Mouse (Mus musculus) thymus, postnatal 36 days (tissue): Measurements from ENCODE around the gene Slc17a9.
A peak's percentile ranks its signal among the peaks of the same experiment; 100 is the strongest.

Experiments
- DNase-seq, 2 experiments: peaks; one replicate each; pipeline ENCODE4 v3.0.0; 2022; ENCODE audit warnings: mixed read lengths in 2 of 2

Slc17a9 gene

DNA sequence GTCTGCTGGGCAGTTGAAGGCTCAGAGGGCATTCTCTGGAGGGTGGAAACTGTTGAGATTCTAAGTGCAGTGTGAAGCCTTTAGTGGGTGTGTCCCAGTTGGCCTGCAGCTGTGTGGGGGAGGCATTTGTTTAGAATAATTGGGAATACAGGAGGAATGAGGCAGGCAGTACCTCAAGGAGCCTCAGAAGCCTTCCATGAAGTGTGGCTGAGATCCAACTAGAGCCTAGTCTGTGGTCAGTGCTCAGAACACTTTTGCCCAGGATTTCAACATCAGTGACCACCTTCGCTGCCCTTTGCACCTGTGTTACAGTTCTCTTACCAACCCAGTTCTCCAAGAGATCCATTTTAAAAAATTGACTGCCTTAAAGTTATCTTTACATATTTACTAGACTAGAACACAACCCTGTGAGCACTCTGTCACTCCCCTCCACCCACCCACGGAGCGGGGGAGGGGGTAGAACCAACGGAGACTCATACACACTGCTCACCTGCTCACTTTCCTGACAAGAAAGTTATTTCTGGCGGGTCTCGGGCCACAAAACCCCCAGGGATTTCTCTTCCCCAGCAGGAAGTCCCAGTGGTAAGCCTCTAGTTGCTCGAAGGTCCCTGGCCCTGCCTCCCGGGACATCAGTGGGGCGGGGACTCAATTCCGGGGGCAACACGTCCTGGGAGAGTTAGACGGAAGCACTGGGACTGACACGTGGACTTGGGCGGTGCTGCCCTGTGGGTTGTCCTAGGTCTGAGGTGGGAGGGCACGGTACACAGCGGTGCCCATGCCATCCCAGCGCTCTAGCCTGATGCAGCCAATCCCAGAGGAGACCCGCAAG is at the start of gene Slc17a9:
TSS of gene Slc17a9 (plus strand) at position 679 of the 829 bp plus-strand sequence.
- peak; percentile 51 to 67 for DNase-seq

DNA sequence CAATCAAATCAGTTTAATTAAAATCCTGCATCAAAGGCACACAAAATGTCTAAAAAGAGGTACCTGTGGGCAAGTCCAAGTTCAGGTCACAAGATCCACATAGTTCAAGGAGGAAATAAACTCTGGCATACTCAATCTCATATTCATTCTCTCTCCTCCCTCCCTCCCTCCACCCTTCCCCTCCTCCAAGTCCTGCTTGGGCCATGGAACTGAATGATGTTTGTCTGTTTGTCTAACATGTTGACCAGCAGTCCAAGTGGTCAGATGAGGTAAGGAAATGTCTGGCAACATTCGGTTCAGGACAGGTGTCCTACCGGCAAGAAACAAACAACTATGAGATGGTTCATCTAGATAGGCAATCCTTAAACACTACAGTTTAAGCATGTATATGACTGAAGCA is 48.4 kb upstream of the Slc17a9 start:
- DNase-seq, result no peak

DNA sequence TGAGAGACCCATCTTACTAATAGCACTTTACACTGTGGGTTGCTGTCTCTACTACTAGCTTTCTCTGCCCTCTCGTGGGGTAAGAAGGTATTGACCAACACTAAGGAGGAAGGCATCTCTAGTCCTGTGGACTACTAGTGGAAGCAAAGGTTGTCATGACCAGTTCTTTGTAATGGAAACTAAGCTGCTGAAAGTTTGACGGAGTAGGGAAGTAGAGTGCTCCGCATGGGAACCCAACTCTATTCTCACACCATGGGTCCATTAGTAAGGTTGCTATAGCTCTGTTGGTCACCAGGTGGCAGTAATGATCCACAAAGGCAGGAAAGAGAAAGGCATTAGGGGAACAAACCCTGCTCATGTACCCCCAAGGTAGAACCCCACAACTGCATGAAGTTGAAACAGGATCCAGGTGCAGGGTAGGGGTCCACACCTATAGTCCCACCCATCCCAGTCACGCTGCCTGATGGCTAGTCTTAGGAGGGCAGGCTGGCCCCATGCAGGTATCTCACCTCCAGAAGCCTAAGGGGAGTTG is 46.4 kb upstream of the Slc17a9 start:
- DNase-seq, result peak; percentile 56 to 64

DNA sequence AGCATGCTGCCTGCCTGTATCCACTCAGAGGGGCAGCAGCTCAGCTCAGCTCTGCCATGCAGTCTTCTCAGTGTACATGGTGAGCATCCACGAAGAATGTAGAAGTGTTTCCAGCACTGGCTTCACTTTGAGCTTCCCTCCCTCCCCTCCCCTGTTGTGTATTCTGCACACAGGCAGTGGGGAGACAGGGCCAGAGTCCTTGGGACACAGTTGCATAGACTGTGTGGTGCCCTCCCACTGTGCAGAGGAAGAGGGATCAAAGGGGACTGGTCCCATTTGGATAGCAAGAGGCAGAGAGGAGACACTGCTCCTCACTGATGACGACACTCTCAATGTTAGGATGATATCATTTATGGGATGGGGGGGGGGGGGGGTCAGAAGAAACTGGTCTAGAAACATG is 43.8 kb upstream of the Slc17a9 start:
- DNase-seq, result no peak

DNA sequence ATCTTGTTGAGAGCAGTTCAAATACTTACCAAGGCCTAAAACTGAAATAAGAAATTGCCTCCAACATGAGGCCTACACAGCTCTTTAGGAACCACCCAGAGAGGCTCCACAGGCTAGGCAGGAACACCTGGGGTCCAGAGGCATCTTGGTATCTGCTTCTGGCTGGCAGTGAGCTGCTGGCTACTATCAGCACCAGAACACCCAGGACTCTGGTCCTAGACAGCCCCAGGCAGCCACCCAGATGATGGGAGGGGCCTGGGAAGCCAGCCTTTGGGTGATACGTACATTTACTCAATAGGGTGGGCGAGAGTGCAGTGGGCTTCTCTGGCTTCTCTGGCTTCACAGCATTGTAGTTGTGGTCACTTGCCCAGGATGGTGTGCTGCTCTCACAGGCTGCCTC is 41.5 kb upstream of the Slc17a9 start:
- no peak for DNase-seq

DNA sequence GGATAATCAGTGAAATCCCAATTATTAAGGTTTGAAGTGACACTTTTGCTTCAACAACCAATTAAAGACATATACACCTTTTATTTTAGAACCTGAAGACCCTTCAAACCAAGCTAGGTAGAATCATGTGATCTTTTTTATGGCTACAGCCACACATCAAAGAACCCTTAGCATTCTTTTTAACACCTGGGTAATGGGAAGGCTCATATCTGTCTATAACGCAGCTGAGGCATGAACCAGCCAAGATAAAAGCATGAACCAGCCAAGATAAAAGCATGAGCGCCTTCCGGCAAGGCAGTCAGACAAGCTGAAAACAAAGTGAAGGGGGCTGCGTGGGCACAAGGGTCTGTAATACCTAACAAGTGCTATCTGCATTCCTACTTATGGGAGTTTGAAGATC is 41.0 kb upstream of the Slc17a9 start:
- no peak for DNase-seq

DNA sequence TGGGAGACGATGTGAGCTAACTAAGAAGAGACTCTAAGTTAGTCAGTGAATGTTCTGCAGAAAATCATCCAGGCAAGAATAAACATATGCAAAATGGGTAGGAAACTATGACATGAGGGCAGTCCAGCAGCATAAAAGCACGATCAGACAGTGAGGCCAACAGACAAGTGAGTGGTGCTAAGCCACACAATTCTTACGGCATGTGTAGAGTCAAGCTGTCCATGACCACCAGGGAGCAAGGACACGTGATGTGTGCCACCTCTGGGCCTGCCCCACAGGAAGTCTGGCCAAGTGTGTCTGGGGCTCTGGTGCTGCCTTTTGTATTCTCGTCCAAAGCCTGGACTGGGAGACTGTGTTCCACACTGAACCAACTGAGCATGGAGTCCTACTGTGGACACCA is 35.2 kb upstream of the Slc17a9 start:
- DNase-seq, result no peak

DNA sequence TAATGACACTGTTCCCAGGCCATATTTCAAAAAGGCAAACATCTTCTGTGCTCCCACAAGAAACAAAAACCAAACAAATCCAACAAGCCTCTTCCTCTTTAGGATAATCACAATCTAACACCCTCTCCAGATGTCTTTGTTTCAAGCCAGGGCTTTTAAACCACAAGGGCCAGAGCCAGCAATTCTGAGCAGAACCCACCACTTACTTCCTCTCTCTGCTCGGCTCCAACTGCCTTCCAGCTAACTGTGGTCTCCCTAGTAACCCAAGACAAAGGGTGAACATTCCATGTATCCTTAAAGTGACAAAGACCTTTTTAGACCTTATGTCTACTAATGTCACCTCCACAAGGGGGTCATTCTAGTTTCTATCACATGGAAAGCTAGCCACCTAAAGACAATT is 32.4 kb upstream of the Slc17a9 start:
- DNase-seq, result no peak

DNA sequence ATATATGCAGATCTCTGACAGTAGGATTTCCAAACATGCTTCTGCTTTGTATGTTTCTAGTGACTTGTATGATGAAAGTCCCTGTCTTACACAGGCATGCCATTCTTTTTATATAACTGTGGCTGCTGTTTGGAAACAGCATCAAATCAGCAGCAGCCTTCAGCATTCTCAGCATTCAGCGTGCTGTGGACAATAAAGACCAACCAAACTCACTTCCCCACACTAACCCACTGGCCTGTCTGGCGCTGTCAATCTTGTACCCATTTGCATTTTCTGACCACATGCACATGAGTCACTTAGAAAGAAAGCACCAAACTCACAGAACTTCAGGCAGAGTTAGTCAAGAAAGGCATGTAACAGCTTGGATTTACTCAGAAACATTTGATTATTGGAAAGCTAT is 29.9 kb upstream of the Slc17a9 start:
- DNase-seq, result no peak

DNA sequence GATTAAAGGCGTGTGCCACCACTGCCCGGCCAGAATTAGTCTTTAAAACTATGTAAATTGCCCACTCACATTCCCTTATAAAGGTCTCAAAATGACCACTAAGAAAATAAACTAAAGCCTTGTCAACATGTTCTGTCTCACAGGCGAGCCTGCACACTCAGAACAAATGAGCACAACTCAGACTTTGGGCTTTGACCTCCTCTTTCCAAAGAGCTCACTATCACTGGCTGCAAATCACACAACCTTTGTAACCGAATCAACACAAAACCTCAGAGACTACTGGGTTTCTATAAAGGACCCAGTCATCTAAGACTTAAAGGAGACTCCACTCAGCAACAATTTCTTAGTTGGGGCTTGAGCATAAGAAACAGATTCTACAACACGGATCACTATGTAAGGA is 24.6 kb upstream of the Slc17a9 start:
- no peak for DNase-seq

DNA sequence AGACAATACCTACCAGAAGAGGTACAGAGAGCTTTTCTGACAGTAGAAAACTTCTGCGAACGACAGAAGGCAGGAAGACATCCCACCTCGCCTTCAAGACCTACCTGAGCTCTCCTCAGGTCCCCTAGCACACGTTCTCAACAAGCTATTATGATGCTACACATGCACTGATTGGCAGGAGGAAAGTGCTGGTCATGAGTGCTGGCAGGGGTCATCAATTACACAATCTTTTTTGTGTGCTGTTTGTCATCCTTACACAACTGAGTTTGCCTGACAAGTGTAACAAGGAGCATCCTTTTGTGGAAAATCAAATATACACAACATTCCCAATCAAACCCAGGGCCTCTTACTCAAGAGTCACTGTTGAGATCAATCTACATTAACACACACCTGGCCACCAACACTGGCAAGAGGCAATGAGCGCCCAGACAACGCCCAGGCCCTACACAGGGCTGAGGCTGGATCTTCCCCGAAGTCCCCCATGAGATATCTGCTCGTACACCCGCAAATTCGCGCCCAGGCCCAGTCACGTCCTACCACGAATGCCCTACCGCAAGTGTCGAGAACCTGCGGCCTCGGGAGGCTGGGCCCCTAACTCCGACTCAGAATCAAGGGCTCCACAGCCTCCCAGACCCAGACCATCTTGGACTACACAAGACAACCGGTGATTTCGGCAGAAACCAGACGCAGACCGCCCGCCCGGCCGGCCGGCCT is 23.9 kb upstream of the Slc17a9 start:
- DNase-seq, result no peak

DNA sequence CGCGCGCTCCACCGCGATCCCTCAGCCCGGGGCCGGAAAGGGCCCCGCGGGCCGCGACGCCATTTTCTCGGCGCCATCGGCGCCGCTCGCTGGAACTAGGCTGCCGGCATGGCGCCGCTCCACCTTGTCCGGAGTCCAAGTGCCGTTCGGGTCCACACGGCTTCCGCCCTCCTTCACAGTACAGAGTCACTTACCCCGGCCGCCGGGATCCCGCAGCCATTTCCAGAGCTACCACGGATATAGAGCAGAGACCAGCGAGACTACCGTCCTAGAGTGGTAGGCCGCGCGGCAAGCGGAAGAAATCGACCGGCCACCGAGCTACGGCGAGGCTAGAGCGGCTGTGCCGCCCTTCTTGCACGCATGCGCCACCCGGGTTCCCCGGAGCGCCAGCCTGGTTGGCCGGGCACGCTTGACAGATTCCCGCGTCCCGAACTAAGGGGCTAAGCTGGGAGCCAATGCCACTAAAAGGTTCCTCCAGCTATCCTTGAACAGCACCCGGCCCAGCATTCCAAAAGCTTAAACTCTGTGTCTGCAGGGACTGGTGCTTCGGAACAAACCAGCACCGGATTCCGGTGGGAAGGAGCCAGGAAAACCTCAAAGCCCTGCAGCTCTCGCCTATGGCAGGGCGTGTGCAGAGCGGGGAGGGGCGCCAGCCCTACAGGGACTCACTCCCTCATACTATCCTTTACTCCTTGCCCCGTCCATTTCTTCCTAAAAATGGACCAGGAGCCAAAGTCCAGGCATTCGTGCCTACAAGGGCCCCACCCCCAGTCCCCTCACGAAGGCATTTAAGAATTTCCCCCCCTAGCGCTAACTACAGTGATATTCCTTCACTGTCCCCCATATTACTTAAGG is 23.1 kb upstream of the Slc17a9 start:
- DNase-seq, result peak; percentile 90 to 91

DNA sequence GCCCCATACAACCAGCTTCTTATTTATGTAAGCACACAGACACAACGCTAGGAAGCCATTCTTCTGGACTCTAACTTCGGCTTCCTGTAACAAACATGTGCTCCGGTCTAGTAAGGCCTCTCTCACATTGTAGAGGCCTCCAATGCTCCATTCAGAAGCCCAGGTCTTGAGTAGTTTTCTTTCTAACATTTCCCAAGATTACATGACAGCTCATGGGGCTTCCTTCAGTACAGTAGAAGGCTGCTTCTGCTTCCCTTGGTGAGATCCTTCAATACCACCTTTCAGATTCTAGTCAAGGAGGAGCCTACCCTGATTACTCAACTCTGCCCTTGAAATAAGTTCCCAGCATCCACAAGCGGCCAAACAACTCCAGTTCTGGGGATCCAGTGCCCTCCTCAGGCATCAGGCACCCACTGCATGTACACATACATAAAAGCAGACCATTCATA is 22.3 kb upstream of the Slc17a9 start:
- no peak for DNase-seq

DNA sequence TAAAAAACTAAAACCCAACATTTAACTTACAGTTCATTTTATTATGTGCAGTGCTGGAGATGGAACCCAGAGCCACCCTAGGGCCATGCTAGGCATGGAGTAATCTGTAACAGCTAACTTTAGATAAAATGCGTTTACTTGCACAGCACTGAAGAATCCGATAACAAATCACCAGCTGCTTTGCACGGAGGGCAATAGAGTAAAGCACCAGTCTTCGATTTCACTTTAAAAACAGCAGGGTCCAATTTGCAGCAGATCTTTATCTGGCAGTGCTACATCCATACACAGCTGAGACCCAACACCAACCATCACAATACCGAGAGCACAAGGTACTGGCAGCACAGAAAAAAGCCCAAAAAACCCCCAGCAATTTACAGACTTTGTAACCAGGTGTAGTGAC is 21.9 kb upstream of the Slc17a9 start:
- DNase-seq, result no peak

DNA sequence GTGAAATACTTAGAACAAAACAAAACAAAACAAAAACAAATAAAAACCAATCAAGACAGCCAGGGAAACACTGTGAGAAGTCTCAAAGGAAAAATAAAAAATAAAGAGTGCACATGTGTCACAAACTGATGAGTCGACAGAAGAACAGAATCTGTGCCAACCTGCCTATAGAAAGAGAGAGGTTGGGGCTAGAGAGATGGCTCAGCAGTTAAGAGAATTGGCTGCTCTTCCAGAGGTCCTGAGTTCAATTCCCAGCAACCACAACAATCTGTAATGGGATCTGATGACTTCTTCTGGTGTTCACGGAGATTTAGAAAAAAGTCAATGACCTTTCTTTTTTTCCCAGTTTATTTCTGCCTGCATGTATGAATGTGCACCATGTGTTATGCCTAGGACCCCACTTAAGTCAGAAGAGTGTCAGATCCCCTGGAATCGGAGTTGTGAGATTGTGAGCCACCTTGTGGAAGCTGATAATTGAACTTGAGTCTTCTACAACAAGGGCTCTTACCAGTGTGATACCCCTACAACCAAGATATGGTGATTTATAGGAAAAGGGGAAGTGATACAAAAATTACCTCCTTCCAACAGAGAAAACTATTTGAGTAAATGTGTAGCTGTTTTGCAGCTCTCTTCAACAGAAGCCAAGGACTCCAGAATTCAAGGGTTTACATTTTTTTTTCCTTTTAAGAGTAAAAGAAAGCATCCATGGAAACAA is 21.3 kb upstream of the Slc17a9 start:
- no peak for DNase-seq

DNA sequence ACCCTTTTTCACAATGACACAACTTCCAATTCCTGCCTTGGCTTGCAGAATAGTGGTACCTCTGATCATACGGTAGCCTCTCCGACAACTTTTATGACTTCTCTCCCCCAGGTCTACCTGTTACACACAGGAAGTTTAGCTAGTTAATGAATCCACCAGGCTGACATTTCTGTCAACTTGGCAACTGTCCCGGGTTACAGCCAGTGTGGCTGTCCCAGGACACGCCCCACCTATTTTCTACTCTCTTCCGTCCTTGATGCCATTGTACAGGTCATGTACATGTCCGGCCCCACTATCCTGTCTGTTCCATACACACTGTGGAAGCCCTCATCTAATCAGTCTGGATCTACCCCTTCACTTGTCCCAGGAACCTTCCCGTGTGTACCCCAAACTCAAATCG is 20.5 kb upstream of the Slc17a9 start:
- no peak for DNase-seq

DNA sequence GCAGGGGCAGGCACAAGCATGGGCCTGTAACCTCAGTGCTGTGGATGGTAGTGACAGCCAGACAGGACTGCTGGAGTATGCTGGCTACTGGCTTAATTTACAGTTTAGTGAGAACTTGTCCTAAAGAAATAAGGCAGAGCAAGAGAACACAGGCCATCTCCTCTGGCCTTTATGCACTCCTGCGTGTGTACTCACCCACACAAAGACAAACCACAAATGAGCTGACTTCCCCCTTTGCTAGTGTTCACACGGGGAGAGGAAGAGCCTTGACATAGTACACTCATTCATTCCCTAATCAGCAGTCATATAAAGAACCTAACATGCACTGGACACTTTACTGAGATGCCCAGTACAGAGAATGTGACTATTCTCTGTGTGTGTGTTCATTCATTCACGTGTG is 20.0 kb upstream of the Slc17a9 start:
- no peak for DNase-seq

DNA sequence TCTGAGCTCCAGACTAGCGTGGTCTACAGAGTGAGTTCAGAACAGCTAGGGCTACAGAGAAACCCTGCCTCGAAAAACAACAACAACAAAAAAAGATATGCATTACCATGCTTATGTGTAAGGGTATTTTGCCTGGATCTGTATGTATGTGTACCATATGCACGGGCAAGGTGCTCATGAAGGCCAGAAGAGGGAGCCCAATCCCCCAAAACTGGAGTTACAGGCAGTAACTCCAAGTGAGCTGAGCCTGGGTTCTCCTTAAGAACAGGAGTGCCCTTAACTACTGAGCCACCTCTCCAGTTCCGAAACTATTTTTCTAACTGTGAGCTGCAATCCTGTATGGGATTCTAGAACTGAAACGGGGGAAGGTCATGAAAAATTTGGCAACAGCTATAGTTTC is 19.1 kb upstream of the Slc17a9 start:
- DNase-seq, result no peak

DNA sequence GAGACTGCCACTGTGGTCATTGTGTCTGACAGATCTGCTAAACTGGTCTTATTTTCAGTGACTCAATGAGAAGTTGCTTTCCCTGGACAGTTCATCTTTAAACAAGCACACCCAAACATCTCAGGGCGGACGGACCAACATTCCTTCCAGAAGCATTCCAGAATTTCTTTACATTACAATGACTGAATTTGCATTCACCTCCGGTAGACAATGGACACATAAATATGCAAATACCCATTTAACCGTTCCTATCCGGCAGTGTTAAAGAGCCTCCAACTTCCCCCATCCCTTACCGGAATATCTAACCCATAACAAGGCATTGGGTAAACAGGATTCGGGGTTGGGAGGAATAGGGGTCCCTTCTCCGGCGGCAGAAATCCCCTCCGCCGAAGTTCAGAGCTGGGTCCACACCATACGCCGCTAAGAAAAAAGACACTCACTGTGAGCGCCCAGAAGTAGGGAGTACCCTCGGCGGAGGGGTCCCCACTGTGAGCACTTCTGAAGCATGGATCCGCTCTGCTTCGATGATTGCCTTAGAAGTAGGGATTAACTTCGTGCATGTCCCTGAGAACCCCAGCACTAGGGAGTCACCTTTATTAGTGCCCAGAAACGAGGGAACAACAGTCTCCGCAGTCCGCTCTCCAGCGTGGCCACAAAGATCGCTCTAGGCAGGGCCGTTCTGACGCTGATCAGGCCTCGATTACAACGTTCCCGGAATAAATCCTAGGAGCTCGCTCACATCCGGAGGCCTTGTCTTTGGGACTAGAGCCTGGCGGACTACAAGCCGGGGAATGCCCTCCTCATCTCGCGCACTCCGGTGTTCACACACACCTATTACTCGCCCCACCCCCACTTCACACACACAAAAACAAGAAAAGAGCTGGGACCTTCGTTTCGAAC is 15.8 kb upstream of the Slc17a9 start:
- no peak for DNase-seq

DNA sequence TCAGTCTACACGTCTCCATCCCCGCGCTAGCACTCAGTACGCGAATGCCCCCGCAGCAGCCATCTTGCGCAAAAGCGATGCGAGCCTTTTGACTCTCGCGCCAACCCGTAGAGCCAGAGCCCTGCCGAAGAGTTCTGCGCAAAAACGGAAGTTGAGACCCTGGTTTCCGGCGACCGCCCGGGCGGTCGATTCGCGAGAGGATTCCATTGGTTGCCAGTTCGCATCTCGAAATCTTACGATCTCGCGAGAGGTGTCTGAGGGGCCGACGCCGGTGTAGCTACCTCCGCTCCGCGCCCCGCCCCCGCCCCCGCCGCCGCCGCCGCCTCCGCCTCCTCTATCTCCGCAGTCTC is 15.2 kb upstream of the Slc17a9 start, which contains the start of the genes Dido1 and Gid8:
TSS of gene Dido1 (minus strand) at position 77 of the 350 bp plus-strand sequence.
TSS of gene Gid8 (plus strand) at position 195 of the 350 bp plus-strand sequence.
- DNase-seq, result peak; percentile 93 to 96
